Mouse (Mus musculus) urinary bladder, postnatal 4 days (tissue): Measurements from ENCODE around the gene Uvrag.

Experiments used
- DNase-seq, 2 experiments: peaks; one replicate each; pipeline ENCODE4 v3.0.0; 2021 to 2022; ENCODE audit warnings: low spot score in 2 of 2

Gene Uvrag

DNA sequence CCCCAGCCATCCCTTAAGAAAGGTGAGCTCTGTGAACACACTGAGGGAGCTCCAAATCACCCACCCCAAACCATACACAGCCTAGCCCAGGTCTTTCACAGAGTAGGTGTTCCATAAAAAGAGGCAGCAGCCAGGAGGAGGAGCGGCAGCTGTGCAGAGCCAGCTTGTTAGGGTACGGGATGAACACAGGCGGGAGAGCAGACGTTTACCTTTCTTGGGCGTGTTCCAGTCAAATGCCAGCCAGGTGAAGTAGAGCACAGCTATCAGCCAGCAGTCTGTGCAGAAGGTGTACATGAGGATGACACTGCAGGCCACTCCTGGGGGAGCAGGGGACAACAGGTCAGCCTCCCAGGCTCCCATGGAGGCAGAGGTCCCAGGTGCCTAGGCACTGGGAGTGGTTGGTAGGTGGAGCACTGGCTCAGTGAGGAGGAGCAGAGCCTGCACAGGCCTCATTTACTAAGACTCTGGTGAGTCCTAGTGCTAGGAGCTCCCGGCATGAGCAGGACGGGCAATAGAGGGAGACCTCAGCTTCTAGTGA, 24.0 kb upstream of the Uvrag start:
- DNase-seq = no peak

DNA sequence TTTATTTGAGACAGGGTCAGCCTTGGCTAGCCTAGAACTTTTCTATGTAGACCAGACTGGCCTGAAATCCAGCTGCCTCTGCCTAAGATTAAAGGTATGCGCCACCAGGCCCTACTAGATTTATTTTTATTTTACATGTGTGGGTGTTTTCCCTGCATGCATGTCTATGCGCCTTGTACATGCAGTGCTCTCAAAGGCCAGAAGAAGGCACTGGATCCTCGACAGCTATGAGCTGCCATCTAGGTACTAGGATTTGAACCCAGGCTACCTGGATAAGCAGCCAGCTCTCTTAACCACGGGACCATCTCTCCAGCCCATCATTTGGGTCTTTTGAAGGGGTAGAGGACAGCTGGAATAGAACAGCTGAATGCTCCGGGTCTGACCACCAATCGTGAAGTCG, 21.5 kb upstream of the Uvrag start:
- DNase-seq = no peak

DNA sequence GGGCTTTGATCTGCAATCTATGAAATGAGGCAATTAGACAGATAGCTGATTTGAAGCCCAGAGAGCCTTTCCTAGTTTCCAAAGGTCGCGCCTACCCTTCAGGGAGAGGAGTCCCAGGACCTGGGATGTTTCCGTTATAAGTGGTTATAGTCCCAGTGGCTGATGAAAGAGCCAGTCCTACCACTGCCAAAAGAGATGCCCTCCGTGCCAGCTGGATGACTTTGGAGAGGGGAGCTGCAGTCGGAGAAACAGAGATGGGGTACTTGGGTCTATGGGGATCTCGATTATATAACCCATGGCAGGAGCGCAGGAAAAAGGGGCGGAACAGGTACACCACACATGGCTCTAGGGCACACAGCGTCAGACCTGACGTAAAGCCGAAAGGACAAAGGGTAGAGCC, 21.0 kb upstream of the Uvrag start:
- no peak for DNase-seq

DNA sequence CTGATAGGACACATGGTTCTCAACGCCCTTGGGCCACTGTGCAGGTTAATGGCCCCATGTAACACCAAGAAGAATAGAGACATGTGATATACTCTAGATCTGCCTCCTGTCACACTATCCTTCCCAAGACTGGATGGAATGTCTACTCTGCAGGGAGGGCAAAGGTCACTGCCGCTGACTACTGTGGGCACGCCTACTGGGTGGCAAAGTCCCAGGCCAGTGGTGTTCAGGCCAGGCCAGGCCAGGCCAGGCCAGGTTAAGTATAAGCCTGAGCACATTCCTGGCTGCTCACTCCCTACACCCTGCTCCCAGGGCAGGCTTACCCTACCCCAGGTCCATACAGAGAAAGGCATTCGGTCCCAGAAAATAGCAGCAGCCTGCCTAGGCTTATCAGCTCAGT, 20.6 kb upstream of the Uvrag start:
- no peak for DNase-seq

DNA sequence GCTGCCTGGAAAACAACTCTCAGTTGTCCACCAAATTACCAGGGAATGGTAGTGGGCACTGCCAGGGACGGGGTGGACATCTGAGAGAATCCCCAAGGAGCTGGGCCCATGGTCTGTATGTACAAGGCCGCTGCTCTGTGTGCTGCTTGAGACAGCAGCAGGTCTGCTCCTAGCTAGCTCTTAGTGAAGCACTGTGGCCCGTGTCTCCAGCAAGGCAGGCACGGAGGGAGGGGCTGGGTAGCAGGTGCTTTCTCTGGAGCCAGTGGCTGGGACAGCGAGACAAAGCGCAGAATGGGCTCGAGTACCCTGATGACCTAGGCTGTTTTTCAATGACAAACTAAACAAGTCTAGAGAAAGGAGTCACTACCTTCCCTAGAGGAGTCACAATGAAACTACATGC, 20.1 kb upstream of the Uvrag start:
- no peak for DNase-seq

DNA sequence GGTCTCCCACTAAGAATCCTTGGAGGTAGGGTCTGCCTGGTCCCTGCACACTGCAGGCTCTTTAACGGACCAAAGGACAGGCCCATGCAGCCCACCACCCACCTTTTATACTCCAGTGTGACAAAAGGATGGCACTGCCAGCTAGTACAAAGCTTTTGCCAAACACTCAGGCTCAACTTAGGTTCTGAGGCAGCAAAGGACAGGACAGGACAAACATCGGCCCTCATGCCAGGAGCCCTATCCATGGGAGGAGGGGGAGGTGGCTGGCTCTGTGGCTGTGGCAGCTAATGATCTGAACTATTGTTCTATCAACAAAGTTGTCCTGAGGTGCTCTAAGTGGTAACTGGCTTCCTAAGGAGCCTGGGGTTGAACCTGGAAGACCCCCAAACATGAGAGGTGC, 18.5 kb upstream of the Uvrag start:
- DNase-seq = no peak

DNA sequence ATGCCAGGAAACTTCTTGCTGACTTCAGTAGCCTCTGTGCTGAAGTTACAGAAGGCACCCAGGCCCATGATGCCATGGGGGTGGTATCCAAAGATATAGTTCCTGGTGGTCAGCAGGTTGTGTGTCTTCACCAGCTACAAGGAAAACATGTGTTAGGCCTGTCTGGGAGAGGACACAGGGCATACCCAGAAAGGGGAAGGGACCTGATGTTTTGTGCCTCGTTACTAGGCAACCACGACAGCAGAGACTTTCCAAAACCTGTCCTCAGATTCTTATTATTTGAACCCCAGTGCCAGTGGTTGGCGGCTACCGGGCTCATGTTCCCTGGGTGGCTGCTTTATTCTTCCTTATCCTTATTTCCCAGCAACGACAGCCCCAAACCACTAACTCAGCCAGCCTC, 18.0 kb upstream of the Uvrag start:
- DNase-seq = no peak

DNA sequence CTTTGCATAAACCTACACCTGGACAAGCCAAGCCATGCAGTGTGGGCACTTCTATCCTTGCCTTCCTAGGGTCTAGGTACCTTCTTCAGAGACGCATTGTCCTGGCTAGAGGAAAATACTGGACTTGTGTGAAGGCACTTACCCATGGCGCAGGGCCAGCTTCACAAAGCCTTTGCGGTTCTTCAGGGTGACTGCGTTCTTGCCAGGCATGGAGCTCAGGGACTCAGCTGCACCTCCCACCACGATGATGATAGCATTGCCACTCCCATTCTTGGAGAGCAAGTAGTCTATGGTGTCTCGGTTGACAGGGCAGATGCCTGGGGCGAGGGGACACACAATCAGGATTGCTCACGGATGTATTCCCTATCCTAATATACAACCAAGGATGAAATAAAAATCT, 17.1 kb upstream of the Uvrag start:
- DNase-seq = no peak

DNA sequence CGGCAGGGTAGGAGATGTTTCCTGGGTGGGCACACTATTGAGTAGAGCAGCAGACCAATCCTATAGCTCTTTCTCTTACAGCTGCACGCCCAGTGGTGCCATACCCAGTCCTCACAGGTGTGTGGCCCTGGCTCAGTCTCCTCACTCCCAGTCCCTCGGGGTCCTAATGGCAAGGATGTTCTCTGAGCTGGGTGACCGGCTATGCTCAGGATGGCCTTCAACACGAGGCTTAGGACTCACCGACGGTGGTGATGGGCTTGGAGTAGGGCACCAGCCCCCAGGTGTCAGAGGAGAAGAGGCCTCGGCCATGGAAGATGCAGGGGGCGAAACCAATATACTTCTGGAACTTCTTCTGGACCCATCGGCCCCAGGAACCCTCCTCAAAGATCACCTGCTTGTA, 15.8 kb upstream of the Uvrag start:
- DNase-seq = no peak

DNA sequence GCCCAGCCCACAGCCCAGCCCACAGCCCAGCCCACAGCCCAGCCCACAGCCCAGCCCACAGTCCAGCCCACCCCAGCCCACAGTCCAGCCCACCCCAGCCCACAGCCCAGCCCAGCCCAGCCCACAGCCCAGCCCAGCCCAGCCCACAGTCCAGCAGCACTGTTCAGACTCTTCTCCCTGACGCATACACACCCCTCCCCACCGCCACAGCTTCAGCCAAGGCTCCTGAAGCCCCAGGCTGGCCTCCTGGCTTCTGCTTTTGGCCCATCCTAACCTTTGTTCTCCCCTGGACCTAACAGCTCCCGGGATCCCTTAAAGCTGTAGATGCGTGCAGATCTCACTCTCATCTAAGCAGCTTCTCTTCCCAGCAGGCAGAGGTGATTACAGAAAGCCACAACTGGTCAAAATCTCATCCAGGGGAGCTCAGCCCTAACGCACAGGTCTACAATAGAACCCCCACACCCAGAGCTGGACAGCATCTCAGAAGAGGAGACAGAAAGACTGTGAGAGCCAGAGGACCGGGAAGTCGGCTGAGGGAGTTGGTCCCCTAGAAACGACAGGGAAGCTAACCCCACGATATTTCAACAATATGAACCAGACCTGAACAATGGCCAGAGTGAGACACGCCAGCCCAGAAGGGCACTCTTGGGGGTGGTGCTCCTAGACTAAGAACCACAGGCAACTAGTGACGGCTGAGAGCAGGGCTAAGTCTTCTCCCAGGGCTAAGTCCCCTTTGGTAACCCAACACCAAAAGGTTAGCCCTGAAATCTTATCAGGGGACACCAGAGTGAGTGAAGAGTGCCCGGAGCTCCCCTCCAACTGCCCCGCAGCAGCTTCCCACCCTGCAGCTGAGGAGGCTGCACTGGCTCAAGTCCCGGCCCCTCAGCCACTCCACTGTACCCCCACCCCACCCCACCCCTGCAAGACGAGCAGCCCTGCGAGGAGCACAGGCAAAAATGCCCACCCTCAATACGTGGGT, 14.7 kb upstream of the Uvrag start:
- peak in 1 of 2 experiments; percentile 57 for DNase-seq

DNA sequence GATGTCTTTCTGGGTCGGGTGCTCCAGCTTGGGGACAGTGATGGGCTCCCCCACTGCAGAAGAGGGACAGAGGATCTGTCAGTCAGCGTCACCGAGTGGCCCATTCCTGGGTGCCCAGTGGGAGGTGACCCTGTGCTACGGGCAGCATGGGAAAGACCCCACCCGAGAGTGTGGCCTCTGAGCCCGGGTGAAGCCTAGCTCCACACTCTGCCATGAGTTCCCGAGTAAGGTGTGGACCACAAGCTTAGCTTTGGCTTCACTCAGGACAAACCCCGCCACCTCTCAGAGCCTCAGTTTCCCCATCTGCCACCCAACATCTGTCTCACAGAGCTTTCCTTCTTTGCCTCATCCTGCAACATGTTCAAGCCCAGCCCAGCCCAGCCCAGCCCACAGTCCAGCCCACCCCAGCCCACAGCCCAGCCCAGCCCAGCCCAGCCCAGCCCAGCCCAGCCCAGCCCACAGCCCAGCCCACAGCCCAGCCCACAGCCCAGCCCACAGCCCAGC, 13.8 kb upstream of the Uvrag start:
- DNase-seq = peak in 1 of 2 experiments; percentile 56

DNA sequence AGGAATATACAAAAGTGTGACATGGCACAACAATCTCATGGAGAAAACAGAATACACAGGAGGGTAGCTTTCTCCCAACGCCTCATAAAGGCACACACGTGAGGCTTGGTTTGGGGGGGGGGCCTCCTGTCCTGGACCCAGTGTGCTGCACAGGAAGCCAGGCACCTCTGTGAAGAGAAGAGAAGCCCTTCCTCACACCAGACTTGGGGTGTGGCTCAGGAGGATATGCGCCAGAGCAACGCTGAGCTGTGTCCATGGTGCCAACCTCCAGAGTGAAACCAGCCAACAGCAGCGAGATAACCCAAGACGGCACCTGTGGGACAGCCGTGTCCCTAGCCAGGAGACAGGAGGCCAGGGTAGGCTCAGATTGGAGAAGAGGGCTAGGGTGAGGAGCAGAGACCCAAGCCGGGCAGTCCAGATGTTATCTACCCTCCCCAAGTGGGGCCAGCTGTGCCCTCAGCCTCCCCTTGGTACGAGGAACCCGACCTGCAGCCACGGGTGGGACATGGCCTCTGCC, 12.8 kb upstream of the Uvrag start:
- no peak for DNase-seq

DNA sequence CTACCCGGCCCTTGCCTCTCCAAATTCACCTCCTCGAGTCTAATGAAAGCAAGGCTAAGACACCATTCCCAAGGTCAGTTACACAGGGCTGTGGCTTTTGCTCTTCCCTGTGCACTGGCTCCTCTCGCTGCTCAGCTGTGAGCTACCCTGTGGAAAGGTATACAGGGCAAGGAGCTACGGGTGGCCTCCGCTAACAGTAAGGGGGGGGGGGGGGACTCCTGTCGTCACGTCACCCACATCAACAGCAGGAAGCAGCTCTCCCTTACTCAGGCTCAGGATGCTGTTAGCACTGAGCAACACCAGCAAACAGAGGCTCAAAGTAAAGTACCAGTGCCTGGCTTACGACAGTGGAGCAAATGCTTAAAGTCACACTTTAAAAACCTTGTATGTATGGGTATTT, 11.8 kb upstream of the Uvrag start:
- DNase-seq = no peak

DNA sequence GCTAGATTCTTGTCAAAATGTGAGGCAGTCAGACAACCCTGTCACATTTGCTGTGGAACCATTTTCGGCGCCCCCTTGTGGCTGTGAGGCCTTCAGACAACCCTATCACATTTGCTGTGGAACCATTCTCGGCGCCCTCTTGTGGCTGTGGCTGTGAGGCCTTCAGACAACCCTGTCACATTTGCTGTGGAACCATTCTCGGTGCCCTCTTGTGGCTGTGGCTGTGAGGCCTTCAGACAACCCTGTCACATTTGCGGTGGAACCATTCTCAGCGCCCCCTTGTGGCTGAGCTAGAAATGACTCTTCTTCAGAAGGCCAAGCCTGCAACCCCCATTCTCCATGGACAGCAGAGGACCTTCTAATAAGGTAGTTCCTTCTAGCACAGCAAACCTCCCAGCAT, 10.4 kb upstream of the Uvrag start:
- DNase-seq = peak; percentile 85 to 94

DNA sequence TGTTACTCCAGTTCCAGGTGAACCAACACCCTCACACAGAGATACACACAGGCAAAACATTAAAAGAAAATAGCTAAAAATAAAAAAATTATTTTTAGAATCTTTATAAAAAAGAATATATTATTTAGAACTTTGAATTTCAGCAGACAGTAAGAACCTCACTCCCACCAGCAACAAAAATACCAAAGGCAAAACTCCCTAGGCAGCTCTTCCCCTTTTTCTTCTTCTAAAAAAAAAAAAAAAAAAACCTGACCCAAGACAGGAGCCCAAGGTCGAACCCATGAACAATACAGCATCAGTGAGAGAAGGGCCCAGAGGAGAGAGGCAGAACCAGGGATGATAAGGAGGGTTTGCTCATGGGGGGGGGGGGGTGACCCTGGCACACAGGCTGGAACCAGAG, 8.1 kb upstream of the Uvrag start:
- DNase-seq = no peak

DNA sequence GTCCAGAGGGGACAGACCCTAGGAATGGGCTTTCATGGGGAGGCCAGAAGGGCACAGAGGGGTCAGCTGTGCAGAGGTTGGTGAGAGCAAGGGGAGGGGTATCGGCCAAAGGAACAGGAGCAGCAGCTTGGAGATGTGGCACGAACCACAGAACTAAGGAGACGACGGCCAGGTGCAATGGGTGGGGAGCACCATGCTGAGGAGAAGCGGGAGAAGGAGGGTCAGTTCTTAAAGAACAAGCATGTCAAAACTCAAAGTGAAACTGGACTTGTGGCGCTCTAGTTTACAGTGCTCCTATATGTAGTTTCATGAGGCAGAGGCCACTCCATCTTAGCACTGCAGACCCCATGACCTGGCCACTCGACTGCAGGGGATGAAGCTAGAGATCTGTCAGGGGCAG, 6.6 kb upstream of the Uvrag start:
- DNase-seq = no peak

DNA sequence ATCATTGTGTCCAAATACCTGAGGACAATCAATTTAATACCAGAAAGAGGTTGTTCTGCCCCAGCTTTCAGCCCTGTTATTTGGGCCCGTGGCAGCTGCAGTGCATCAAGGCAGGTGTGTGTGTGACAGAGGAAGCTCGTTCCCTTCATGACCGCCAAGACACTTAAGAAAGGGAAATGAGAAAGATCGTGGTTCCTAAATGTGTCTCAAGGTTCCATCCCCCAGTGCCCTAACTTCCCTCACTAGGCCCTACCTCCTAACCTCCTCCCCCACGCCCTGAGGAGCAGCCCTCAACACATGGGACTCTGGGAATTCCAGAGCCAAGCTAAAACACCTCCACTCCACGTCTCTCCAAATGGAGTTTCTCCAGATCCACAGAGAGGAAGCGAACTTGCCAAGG, 6.0 kb upstream of the Uvrag start:
- no peak for DNase-seq

DNA sequence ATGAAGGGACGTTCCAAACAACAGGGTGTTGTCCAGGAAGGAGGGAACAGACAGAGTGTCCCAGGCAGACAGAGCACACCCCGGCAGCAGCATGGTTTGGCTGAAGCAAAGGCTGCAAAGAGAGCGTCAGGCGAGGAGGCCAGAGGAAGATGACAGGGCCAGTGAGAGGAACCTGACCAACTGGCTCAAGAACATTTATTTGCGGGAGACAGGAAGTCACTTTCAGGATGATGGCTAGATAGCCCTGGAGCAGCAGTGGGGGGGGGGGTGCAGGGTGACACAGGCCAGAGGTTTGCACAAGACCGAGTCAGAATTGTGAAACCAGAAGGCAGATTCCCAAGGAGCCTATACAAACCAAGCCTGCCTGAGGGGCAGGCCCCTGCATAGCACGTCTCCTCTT, 5.1 kb upstream of the Uvrag start:
- no peak for DNase-seq

DNA sequence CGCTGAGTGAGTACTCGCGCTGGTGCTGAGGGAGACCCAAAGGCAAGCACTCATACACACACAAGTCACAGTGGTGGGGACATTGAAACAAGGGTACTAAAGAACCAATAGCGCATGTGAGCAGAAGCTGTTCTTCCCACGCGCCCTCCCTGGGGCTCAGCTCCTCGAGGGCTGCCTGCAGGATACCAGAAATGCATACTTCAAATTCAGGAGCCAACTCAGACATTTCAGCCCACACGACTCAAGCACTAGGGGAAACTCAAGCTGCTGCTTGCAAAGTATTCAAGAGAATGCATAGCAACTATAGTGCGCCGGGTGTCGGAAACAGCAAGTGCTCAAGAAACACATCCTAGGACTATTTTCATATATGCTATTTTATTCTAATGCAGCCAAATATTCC, 3.7 kb upstream of the Uvrag start:
- DNase-seq = no peak

DNA sequence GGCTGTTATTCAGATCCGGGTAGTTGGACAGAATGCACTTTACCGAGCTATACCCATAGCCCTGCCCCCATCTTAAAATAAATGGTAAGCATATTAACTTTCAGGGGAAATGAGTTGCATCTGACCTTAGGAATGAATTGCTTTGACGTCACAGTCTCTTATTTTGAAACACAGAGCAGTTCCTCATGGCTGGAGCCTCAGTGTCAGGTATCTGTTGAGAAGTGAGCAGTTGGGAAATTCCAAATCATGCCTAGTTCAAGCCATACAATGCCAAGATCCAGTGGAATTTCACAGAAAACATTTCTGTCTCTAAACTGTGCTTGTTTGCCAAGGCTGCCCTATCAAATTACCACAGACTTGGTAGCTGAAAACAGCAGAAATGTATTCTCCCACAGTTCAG, 2.3 kb upstream of the Uvrag start:
- DNase-seq = no peak

DNA sequence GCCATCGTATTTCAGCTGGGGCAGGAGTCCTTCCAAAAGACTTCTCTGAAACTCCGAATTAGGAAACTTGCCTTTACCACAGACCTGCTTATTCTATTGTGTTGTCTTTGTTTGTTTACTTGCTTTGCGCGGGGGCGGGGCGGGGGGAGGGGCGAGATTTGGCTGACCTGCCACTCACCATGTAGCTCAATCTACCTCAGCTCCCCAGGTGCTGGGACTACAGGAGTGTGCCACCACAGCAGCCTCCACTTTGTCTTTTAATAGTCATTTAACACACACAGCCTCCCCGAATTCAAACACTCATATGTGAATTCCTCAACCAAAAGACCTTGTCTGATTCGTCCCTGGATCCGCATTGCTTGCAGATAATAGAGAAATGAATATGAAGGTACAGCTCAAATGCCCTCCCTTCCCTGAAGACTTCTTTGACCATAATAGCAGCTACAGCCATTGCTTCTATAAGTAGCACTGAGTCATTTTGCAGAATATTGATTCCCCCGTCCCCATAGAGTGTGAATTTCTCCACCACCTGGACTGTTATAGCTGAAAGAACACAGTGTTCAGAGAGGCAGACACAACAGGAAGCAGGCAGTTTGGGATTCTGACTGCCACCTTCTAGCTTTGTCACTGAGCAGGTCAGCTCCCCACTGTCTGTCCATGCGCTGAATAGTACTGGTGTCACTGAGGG, 1.1 kb upstream of the Uvrag start:
- no peak for DNase-seq

DNA sequence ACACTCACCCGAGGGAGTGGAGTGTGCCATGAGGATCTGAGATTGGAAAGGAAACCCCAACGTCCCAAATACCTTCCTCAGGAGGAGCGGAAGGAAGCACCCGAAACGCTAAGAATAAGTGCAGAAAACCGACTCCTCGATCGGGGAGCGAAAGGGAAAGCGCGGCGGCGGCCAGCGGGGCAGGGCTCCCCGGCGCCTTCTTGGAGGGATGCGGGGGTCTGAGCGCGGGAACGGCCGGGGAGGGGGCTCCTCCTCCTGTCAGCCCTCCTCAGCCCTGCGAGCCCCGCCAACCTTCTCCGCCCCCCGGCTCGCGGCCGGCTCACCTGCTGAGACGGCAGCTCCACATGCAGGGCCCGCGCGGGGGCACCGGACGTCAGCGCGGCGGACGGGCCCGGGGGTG, 430 bp downstream of the Uvrag start:
- DNase-seq = no peak
